Mouse (Mus musculus): ENCODE data around the gene Sufu. TPM values are rescaled to one million over a fixed set of nuclear protein-coding genes. Genes with fewer than 3 reads are reported as not detected.
A peak's percentile ranks its signal among the peaks of the same experiment; 100 is the strongest.

Sufu gene
- polyA plus RNA-seq, 1 experiment from 2014 or later, result 19.0 TPM

DNA sequence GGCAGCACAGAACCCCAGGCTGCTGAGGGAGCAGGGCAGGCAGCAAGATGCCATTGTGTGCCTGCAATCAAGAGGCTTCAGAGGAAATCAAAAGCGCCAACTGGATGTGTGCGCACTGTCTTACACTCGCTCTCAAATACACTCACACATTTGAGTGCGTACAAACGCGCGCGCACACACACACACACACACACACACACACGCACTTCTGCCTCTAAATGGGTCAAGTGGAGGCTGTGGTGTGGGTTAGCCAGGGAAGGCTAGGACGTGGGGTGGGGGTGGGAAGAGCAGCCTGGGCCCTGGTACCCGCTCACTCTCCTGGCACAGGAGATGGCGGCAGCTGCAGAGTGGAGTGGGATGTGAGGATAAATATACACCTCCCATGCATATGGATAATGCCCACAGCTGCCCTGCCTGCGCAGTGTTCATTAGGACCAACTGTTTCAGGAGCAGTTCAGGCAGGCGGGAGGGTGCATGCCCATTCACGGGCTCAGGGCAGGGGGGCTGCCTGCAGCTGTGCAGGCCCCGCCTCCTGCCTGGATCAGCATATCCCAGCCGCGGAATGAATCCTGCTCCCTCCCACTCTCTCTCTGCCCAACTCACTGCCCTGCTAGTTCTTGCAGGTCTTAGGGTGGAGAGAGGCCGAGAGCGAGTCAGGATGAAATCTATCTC is 126.9 kb downstream of the Sufu start:
- Histone ChIP-seq H3K4me1 (ENCODE audit: control insufficient read depth, insufficient read depth, low read length) (peaks cover 50% of the 10 kb centered on the region), H3K4me3 (ENCODE audit: low read depth, low read length) (peak overlapping the region; percentile 23), H3K4me2 (ENCODE audit: low read length) (peak overlapping the region; percentile 56), H3K36me3 (ENCODE audit: control insufficient read depth, insufficient read depth, low read length) (no peaks in the 10 kb centered on the region), H3K9me3 (replicated peaks; ENCODE audit: control insufficient read depth, low read length, poor library complexity, severe bottlenecking) (no peaks in the 10 kb centered on the region), H3K9ac (ENCODE audit: low read depth, low read length) (peak overlapping the region; percentile 32; the same call in 1 of the 2 replicates), H3K27me3 (ENCODE audit: control insufficient read depth, insufficient read depth, low read depth, low read length) (no peaks in the 10 kb centered on the region), H3K27ac (ENCODE audit: low read length) (peak overlapping the region; percentile 74)
- WGBS, result 2% methylated on average over 19 of the region's 20 CpGs
- ATAC-seq, result peak; percentile 80

DNA sequence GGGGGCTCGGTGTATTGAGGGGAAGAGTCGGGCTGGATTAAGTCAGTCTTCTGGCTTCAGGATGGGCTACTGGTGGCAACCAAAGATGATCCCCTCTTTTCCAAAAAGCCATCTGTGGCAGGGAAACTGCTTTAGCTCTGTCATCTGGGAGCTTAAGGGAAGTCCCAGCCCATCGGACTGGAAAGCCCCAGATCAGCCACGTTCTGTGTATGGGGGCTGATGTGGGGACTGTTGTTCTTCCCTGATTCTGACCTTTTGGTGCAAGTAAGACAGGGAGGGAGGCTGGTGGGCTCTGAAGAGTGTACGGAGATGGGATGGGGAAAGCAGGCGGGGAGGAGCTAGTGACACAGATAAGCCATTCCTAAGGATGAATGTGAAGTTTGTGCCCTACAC is 127.5 kb downstream of the Sufu start:
- no peak for ATAC-seq
- Histone ChIP-seq H3K4me3 (ENCODE audit: low read depth, low read length) (no peak overlapping the region), H3K4me2 (ENCODE audit: low read length) (peak overlapping the region; percentile 56), H3K9ac (ENCODE audit: low read depth, low read length) (peak overlapping the region; percentile 32; the same call in 1 of the 2 replicates), H3K9me3 (replicated peaks; ENCODE audit: control insufficient read depth, low read length, poor library complexity, severe bottlenecking) (no peaks in the 10 kb centered on the region), H3K4me1 (ENCODE audit: control insufficient read depth, insufficient read depth, low read length) (peaks cover 53% of the 10 kb centered on the region), H3K36me3 (ENCODE audit: control insufficient read depth, insufficient read depth, low read length) (no peaks in the 10 kb centered on the region), H3K27ac (ENCODE audit: low read length) (peak overlapping the region; percentile 74), H3K27me3 (ENCODE audit: control insufficient read depth, insufficient read depth, low read depth, low read length) (no peaks in the 10 kb centered on the region)
- WGBS, result 3% methylated on average over 6 of the region's 6 CpGs

DNA sequence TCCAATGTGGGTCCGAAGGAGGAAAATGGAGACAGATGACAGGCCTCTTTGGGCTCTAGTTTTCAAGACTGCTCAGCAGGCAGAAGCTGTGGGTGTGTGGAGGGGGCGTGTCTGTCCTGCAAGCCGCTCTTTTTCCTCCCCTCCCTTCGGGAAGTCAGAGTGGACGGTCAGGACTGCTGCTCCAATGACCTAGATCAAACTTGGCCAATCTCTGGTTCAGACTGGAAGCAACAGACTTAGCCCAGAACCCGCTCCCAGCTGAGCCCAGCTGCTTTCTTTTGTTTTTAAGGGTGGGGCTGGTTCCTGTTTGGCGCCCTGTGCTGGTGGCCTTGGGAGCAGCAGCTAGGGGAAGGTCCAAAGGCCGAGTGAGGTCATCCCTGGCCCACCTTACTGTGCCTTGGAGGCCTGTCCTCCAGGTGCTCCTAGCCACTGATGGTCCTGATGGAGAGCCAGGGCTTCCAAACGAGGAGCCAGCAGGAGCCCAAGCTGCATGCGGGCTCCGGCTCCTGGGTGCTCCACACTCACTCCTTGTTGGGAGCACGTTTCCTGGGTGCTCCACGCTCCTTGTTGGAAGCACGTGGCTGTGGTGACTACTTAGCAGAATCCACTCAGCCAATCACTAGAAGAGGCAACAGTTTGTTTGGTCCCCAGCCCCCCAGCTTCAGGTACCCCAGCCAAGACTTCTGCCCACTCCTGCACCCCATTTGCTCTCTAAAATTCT is 128.1 kb downstream of the Sufu start:
- Histone ChIP-seq H3K9ac (ENCODE audit: low read depth, low read length) (peak overlapping the region; percentile 32; the same call in 1 of the 2 replicates), H3K4me3 (ENCODE audit: low read depth, low read length) (no peak overlapping the region), H3K4me1 (ENCODE audit: control insufficient read depth, insufficient read depth, low read length) (peaks cover 59% of the 10 kb centered on the region), H3K4me2 (ENCODE audit: low read length) (peak overlapping the region; percentile 56), H3K36me3 (ENCODE audit: control insufficient read depth, insufficient read depth, low read length) (no peaks in the 10 kb centered on the region), H3K9me3 (replicated peaks; ENCODE audit: control insufficient read depth, low read length, poor library complexity, severe bottlenecking) (no peaks in the 10 kb centered on the region), H3K27me3 (ENCODE audit: control insufficient read depth, insufficient read depth, low read depth, low read length) (no peaks in the 10 kb centered on the region), H3K27ac (ENCODE audit: low read length) (peak overlapping the region; percentile 74)
- WGBS, result 27% methylated on average over 14 of the region's 14 CpGs
- ATAC-seq, result no peak

DNA sequence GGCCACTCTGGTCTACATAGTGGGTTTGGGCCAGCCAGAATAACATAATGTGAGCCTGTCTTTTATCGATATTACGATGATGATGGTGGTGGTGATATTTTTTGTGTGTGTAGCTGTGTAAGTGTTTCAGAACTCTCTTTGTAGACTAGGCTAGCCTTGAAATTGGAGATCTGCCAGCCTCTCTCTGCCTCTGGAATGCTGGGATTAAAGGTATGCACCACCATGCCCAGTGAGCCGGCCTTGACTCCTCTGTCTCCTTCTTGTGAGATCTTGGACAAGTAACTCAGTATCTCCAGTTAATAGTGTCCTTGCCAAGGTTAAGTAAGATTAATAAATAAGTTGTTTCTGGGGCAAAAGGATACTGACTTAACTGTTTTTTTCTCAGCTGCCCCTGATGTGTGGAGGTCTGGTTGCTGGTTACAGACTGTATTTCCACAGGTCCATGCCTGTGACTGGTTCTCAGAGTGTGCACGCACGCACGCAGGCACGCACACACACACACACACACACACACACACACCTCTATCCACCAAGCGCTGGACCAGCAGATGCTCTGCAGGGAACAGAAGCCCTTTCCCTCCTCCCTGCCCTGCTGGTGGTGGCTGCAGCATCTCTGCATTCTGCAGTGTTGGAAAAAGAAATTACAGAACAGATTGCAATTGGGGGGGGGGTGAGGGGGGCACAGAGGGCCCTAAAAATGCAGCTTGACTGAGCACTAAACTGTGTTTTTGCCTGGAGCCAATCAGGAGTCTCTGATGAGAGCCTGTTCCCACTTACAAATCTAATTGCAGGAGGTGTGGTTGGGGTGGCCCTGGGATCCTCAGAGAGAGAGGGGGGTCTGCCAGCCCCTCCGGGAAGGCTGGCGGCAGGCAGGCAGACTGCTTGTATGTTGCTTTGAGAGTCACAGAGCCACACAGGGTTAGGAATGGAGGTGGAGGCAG is 129.3 kb downstream of the Sufu start:
- 27% methylated on average over 10 of the region's 10 CpGs for WGBS
- H3K27ac ChIP-seq (ENCODE audit: low read length), result no peak overlapping the region
- ATAC-seq, result no peak

DNA sequence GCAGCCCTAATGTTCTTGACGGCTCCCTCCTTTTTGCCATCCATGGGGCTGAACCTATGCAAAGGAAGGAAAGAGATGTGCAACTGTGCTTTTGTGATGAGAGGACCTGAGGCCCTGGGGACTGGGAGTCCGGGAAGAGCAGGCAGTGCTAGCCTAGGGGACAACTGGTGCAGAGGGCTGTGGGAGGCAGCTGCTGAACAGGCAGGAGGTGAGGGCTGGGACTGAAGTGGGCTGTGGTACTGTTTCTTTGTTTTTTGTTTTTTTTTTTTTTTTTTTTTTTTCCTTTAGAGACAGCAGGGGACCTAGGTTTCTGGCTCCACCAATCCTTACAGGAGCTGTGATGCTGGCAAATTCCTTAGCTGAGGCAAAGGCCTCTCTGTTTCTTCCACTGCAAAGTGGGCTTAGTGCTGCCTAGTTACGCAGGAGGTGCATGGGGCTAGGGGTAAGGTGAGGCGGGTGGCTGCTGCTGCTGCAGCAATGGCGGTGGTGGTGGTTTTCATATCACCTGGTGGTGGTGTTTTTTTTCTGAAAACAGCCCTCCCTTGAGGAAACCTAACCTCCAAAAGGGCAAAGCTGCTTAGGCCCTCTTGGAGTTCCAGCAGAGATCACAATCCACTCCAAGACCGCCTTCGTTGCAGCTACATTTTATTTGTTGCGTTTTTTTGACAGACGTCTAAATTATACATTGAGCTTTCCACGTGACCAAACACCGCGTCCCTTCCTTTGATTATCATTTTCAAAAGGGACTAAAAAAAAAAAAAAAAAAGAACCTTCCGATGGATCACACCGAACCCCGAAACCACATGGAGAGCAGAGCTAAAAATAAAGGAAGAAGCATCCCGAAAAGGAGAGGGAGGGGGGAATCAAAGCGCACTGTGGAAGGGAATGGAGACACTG is 131.2 kb downstream of the Sufu start:
- H3K9ac ChIP-seq (ENCODE audit: low read depth, low read length), result peak overlapping the region; percentile 25
- H3K36me3 ChIP-seq (ENCODE audit: control insufficient read depth, insufficient read depth, low read length), result no peaks in the 10 kb centered on the region
- no peaks in the 10 kb centered on the region for H3K27me3 ChIP-seq (ENCODE audit: control insufficient read depth, insufficient read depth, low read depth, low read length)
- H3K9me3 ChIP-seq (replicated peaks; ENCODE audit: control insufficient read depth, low read length, poor library complexity, severe bottlenecking), result no peaks in the 10 kb centered on the region
- peak overlapping the region; percentile 61 for H3K4me2 ChIP-seq (ENCODE audit: low read length)
- WGBS, result 7% methylated on average over 17 of the region's 17 CpGs
- peak overlapping the region; percentile 93 for H3K27ac ChIP-seq (ENCODE audit: low read length)
- peak overlapping the region; percentile 24 for H3K4me3 ChIP-seq (ENCODE audit: low read depth, low read length)
- no peak for ATAC-seq
- peaks cover 89% of the 10 kb centered on the region for H3K4me1 ChIP-seq (ENCODE audit: control insufficient read depth, insufficient read depth, low read length)

More for the DNA sequence above, 129.3 kb downstream of the Sufu start:
- Histone ChIP-seq H3K9ac (ENCODE audit: low read depth, low read length) (no peak overlapping the region), H3K4me3 (ENCODE audit: low read depth, low read length) (no peak overlapping the region), H3K4me1 (ENCODE audit: control insufficient read depth, insufficient read depth, low read length) (peaks cover 71% of the 10 kb centered on the region), H3K27me3 (ENCODE audit: control insufficient read depth, insufficient read depth, low read depth, low read length) (no peaks in the 10 kb centered on the region), H3K9me3 (replicated peaks; ENCODE audit: control insufficient read depth, low read length, poor library complexity, severe bottlenecking) (no peaks in the 10 kb centered on the region), H3K36me3 (ENCODE audit: control insufficient read depth, insufficient read depth, low read length) (no peaks in the 10 kb centered on the region), H3K4me2 (ENCODE audit: low read length) (no peak overlapping the region)

DNA sequence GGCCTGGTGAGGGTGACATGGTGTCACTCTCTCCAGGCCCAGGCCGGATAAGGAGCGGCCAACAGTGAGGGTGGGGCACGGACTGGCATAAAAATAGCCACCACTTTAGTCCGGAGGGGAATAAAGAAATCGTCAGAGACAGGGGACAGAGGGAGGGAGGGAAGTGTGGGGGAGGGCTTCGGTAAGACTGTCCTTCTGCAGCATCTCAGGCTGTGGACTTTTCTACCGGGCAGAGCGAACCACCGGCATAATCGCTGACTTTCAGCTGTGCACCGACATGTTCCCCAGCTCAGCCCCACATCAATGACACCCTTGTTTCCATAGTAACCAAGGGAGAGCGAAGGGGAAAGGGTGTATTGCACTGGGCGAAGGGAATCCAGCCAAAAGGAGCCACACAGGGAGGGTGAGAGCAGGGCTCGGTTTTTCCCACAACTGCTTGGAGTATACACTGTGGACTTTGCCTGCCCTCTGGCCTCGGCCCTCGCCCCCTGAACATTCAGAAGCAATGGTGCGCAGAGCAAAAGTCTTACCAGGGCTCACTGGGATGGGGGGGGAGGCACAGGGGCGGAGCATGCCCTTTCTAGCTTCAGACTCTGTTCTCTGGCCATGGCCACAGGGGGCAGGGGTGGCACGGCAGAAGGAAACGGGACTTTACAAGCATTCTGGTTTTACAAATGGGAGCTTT is 132.0 kb downstream of the Sufu start:
- H3K36me3 ChIP-seq (ENCODE audit: control insufficient read depth, insufficient read depth, low read length), result no peaks in the 10 kb centered on the region
- H3K4me2 ChIP-seq (ENCODE audit: low read length), result peak overlapping the region; percentile 61
- H3K9me3 ChIP-seq (replicated peaks; ENCODE audit: control insufficient read depth, low read length, poor library complexity, severe bottlenecking), result no peaks in the 10 kb centered on the region
- under 1% methylated on average over 20 of the region's 20 CpGs for WGBS
- peak overlapping the region; percentile 25 for H3K9ac ChIP-seq (ENCODE audit: low read depth, low read length)
- H3K27ac ChIP-seq (ENCODE audit: low read length), result peak overlapping the region; percentile 93
- H3K4me3 ChIP-seq (ENCODE audit: low read depth, low read length), result peak overlapping the region; percentile 24
- no peaks in the 10 kb centered on the region for H3K27me3 ChIP-seq (ENCODE audit: control insufficient read depth, insufficient read depth, low read depth, low read length)
- peaks cover 88% of the 10 kb centered on the region for H3K4me1 ChIP-seq (ENCODE audit: control insufficient read depth, insufficient read depth, low read length)
- ATAC-seq, result peak; percentile 69

DNA sequence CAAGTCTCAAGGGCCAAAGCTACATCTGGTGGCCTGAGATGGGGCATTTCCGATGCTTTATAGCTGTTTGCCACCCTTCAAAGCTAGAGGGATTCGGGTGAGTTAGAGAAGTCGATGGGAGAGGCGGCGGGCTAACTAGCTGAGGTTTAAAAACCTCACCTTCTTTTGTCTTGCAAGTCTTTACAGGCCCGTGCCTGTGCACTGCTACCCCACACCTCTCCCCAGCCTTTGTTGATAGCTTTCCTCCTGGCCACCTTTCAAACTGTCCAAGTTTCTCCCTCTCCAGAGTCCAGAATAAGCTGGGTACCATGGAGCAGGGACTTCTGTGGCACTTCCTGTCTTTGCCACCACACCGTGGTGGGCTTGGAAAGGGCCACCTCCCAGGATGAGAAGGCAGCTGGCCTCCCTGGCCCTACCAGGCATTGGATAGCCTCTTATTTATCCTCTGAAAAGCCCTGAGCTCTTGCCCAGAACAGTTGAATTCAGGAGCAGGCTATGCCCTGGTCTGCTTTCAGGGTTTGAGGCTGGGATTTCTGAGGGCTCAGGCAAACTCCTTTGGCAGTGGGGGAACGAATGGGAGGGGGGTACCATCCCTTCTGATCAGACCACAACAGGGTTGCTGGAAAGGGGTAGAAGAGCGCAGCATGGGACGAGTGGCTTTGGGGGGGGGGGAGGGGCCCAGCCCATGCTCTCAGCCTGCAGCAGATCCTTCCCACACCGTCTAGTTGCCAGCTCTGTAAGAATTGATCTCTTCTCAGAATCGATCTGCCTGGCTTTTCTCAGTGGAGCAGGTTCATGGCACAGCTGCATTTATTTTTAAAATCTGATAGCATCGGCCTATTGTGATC is 133.1 kb downstream of the Sufu start:
- H3K9ac ChIP-seq (ENCODE audit: low read depth, low read length), result peak overlapping the region; percentile 25
- no peak overlapping the region for H3K4me3 ChIP-seq (ENCODE audit: low read depth, low read length)
- H3K4me2 ChIP-seq (ENCODE audit: low read length), result peak overlapping the region; percentile 61
- 4% methylated on average over 13 of the region's 13 CpGs for WGBS
- peaks cover 80% of the 10 kb centered on the region for H3K4me1 ChIP-seq (ENCODE audit: control insufficient read depth, insufficient read depth, low read length)
- H3K9me3 ChIP-seq (replicated peaks; ENCODE audit: control insufficient read depth, low read length, poor library complexity, severe bottlenecking), result no peaks in the 10 kb centered on the region
- H3K27ac ChIP-seq (ENCODE audit: low read length), result peak overlapping the region; percentile 93
- ATAC-seq, result peak; percentile 19; the same call in 1 of the 2 replicates
- no peaks in the 10 kb centered on the region for H3K36me3 ChIP-seq (ENCODE audit: control insufficient read depth, insufficient read depth, low read length)
- H3K27me3 ChIP-seq (ENCODE audit: control insufficient read depth, insufficient read depth, low read depth, low read length), result no peaks in the 10 kb centered on the region

Data from midbrain, embryonic 16.5 days (tissue).